Mouse (Mus musculus) layer of hippocampus, postnatal 10 days (tissue): ENCODE data around the gene Muc20. TPM values are rescaled to one million over a fixed set of nuclear protein-coding genes. Genes with fewer than 3 reads are reported as not detected.

ENCODE experiments used
- total RNA-seq, 2 experiments: library from RNA; stranded (reverse); gene quantifications; 2 replicates each; pipeline ENCODE4 v1.2.3; 2021

Muc20 gene
- total RNA-seq, 2 experiments from 2014 or later, result not detected

Other genes with a start within 250 kb of the Muc20 start
- 100 to 1,000 TPM in 1 of 2 experiments, 10 to 100 TPM in 1; 97.9 to 112 TPM for gene Tfrc, start 188.5 kb downstream of the Muc20 start, total RNA-seq
- 100 to 1,000 TPM; 114 to 128 TPM for gene Tnk2, start 153.6 kb downstream of the Muc20 start, total RNA-seq
- gene Muc4, start 61.5 kb downstream of the Muc20 start, total RNA-seq, result not detected
- gene Smbd1, start 13.0 kb upstream of the Muc20 start, total RNA-seq, result not detected
- 100 to 1,000 TPM; 134 to 147 TPM for gene Fyttd1, start 80.1 kb upstream of the Muc20 start, total RNA-seq
- gene Rubcn, start 80.3 kb upstream of the Muc20 start, total RNA-seq, result 10 to 100 TPM; 55.0 to 61.3 TPM
- 10 to 100 TPM; 34.3 to 37.1 TPM for gene Lrch3, start 116.7 kb upstream of the Muc20 start, total RNA-seq